Mouse (Mus musculus): ENCODE data around the gene Slco1a6. TPM values are rescaled to one million over a fixed set of nuclear protein-coding genes. Genes with fewer than 3 reads are reported as not detected.
A peak's percentile ranks its signal among the peaks of the same experiment; 100 is the strongest.
"Not testable (repeated sequence)": the region's sequence is repeated elsewhere in the genome, so short reads cannot be mapped to it uniquely, and the experiment has no call there.

The Slco1a6 gene
- under 1 TPM in 1 of 2 experiments, not detected in 1; 0.73 TPM for total RNA-seq (2021)
- long read RNA-seq, experiment 1, result 0 reads
- long read RNA-seq, experiment 2, result 0 reads

GRCm38 (mm10) chr6:142208421-142208820 is at the start of gene Slco1a6:
Gene Slco1a6, minus strand, starts transcription at chr6:142208521.
- intact Hi-C loops (cut with DNase I), result no loop called here
- no peak for DNase-seq

DNA sequence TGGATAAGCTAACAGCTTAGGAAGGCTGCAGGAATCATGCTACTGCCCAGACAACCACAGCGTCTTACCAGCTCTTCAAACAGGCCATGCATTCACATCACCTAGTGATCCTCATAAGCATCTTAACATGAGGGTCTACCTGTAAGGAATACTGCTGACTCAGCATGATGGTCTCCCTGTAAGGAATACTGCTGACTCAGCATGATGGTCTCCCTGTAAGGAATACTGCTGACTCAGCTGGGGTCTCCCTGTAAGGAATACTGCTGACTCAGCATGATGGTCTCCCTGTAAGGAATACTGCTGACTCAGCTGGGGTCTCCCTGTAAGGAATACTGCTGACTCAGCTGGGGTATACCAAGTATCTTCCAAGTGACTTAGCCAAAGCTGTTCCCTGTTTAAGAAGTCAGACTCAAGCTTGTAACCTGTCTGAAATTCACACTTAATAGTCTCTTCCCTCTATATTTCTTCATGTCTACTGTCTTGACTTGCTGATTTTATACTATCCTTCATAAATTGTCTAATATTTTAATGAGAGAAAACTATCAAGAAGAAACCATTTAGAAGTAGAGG is 42.5 kb upstream of the Slco1a6 start:
- intact Hi-C loops (cut with DNase I), result not testable (repeated sequence)

DNA sequence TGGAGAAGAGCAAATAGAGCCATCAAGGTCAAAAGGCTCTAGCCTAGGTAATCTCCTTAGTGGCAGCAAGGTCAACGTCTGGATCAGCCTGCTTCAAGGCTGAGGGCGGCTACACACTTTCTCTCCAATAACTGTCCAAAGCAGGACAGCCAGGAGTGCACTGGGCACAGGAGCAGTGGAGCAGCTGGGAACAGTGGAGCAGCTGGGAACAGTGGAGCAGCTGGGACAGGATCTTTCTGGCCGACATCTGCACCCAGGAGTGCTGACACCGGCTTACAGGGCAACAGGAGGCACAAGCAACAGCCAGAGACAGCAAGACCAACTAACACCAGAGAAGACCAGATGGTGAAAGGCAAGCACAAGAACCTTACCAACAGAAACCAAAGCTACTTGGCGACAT is 36.7 kb upstream of the Slco1a6 start:
- intact Hi-C loops (cut with DNase I), result no loop called here
- no peak for DNase-seq

More for the DNA sequence above, 42.5 kb upstream of the Slco1a6 start:
- not testable (repeated sequence) for DNase-seq

- DNase-seq, result no peak
- intact Hi-C loops (cut with DNase I), result no loop called here
These were observed 31.1 kb upstream of the Slco1a6 start for GRCm38 (mm10) chr6:142239468-142239867.

DNA sequence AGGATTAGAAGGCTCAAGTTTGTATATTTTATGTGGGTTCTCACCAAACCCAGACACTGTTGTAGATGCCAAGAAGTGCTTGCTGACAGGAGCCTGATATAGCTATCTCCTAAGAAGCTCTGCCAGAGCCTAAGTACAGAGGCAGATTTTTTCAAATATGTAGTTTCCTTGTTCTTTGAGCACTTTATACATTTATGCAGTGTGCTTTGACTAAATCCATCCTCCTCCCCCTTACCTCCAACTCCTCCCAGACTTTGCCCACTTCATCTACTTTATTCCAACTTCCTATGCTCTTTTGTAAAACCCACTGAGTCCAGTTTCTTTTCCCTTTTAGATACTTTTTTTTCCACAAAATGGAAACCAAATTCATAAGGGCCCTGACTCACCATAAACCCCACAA is 11.8 kb upstream of the Slco1a6 start:
- intact Hi-C loops (cut with DNase I), result no loop called here
- no peak for DNase-seq

- intact Hi-C loops (cut with DNase I), result no loop called here
- no peak for DNase-seq
These were observed 3.5 kb upstream of the Slco1a6 start for GRCm38 (mm10) chr6:142211821-142212220.

DNA sequence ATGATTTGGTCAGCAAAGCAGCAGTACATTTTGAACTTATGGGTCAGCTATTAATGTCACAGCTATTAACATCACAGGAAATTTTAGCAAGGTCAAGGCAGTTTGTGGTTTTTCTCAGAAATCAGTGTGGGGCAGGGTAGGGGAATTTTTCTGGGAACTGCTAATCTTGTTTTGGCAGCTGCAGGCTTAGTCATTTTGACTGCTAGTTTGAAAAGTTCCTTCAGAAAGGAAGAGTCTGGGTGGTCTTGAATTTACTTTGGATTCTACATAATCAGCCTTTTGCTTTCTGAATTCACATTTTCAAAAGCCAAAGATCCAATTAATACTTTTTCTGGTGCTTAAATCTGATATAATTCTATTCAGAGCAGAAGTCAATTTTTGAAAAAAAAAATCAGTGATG is 1.4 kb upstream of the Slco1a6 start:
- DNase-seq, result no peak
- intact Hi-C loops (cut with DNase I), result no loop called here

DNA sequence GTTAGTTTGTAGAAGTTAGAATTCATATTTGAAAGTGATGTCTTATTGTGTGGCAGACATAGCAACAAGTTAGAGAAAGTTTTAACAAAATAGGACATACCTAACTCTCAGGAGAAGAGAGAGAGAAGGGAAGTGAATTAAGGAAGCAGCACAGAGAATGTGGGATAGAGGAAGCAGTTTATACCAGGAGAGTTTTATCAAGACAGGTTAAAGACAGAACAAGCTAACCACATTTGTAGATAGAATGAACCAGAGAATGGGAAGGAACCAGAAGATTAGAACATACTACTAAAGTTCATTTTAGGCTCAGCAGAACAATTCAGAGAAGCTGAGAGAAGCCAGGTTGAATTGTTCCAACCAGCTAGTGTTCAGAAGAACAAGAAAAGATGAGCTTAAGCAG is 7.8 kb downstream of the Slco1a6 start:
- no peak for DNase-seq
- intact Hi-C loops (cut with DNase I), result no loop called here

DNA sequence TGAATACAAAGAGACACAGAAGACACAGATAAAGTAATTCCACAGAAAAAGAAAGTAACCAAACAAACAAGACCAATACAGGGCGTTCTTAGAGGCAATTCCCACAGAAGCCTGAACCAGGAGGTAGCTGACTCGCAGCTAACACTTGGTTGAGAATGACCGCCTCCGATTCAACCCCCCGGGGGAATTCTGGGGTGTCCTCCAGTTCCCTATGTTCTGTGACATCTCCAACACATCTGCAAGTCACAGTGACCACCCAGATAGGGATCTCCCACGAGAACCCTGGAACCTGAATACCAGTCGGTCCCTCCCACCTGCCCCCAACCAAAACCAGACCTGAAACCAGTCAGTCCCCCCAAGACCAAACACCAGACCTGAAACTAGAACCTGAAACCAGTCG is 14.1 kb downstream of the Slco1a6 start:
- DNase-seq, result no peak
- intact Hi-C loops (cut with DNase I), result no loop called here

- DNase-seq, result no peak
- intact Hi-C loops (cut with DNase I), result no loop called here
These were observed 16.4 kb downstream of the Slco1a6 start for GRCm38 (mm10) chr6:142191962-142192361.

GRCm38 (mm10) chr6:142187426-142187825 is 20.9 kb downstream of the Slco1a6 start:
- DNase-seq, result no peak
- intact Hi-C loops (cut with DNase I), result no loop called here

- DNase-seq, result no peak
- intact Hi-C loops (cut with DNase I), result no loop called here
These were observed 22.4 kb downstream of the Slco1a6 start for GRCm38 (mm10) chr6:142185868-142186415.

DNA sequence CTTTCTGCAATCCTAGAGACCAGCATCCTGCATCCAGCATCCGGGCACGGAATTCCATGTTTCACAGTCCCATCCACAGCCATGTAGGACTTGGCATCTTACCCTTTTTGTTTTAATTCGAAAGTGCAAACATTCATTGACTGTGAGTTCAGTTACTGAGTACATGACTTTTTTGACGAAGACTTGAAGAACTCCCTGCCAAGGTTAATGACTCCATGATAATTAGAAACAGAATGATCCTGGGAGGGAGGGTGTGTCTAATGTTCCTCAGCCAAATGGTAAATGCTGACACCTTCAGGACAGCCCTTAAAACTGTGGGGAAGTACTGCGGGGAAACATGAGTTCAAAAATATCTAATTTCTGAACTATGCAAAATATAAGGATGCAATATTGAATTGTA is 44.9 kb downstream of the Slco1a6 start:
- intact Hi-C loops (cut with DNase I), result no loop called here

DNA sequence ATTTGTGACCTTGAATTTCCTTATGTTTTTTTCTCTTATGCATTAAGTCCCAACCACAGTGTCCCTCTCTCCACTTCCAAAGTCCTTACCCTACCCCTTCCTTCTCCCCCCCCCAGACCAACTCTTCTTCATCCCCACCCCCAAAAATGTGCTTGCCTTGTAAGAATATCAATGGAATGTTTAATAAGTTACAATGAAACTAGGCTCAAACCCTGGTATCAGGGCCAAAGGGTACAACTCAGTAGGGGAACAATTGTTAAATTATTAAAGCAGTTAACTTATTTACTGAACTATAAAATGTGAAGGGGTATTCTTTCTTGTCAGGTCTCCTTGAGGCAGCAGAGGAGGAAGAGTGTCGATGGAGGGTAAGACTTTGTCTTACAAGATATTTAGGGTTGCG is 47.1 kb downstream of the Slco1a6 start:
- DNase-seq, result no peak
- intact Hi-C loops (cut with DNase I), result no loop called here

More for the DNA sequence above, 44.9 kb downstream of the Slco1a6 start:
- no peak for DNase-seq

- intact Hi-C loops (cut with DNase I), result not testable (repeated sequence)
- DNase-seq, result peak; percentile 3 to 4
These were observed 54.2 kb downstream of the Slco1a6 start for GRCm38 (mm10) chr6:142154081-142154480.

GRCm38 (mm10) chr6:142148371-142148770 is 60.0 kb downstream of the Slco1a6 start:
- intact Hi-C loops (cut with DNase I), result no loop called here
- DNase-seq, result no peak

DNA sequence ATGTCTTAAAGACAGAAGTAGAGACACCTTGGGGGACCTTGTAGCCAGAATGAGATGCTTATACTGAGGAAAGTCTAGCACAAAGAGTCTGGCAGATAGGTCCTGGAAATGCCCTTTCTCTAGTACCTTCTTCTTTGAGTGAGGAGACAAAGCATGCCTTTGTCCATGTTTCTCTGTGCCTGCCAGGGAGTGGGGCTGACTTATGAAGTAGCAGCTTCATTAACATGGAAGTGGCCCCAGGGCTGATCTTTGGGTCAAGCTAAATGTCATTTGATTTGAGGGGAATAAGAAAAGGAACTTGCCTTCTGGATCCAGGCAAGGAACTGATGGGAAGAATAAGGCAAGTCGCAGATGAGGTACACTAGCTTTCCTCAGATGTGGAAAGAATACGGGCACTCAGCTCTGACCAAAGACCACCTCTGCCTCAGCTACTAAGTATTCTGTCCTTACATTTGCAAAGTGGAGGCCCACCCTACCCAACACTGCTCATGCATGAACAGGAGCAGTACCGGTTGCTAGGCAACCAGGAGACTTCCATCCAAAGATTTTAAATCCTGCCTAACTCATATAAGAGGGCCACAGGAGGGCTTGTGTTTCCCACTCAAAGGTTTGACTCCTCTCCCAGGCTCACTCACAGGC is 96.5 kb downstream of the Slco1a6 start:
- DNase-seq, result no peak
- intact Hi-C loops (cut with DNase I), result no loop called here

DNA sequence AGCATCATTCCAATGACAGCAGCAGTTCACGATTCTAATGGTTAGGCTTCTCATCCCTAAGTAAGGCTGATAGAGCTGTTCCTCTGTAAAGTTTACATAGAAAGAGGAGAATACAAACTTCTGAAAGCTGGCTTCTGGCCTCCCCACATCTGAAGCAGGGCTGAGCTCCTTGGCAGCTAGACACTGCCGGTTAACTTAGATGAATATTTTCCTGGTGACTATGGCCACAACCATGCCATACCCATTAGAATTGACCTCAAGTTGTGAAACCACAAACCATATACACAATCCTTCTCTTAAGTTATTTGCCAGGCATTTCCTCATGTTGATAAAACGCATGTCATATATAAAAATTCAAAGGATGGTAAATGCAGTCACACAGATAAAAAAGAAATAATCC is 117.2 kb downstream of the Slco1a6 start:
- no peak for DNase-seq
- intact Hi-C loops (cut with DNase I), result no loop called here

- not testable (repeated sequence) for DNase-seq
These were observed 150.0 kb downstream of the Slco1a6 start for GRCm38 (mm10) chr6:142058281-142058680.

DNA sequence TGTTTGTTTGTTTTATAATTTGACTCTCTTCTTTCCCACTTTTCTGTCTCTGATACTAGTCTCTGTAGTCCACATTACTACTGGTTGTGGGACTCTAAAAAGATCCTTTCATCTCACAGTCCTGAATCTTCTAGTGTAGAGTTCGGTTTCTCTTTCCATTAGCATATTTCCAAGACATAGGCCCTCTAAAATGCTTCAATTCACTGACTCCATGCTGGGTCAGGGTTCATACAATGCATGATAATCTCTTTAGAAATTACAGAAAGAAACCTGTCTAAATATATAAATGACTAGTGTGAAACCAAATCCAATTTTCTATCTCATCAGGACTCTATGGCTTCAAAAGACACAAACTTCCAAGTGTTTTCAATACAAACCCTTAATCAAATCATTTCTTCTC is 160.6 kb downstream of the Slco1a6 start:
- DNase-seq, result no peak
- intact Hi-C loops (cut with DNase I), result no loop called here

More at GRCm38 (mm10) chr6:142058281-142058680, 150.0 kb downstream of the Slco1a6 start:
- intact Hi-C loops (cut with DNase I), result not testable (repeated sequence)

- DNase-seq, result no peak
- intact Hi-C loops (cut with DNase I), result no loop called here
These were observed 162.6 kb downstream of the Slco1a6 start for GRCm38 (mm10) chr6:142045746-142046145.

GRCm38 (mm10) chr6:142041896-142042295 is 166.4 kb downstream of the Slco1a6 start:
- no peak for DNase-seq
- intact Hi-C loops (cut with DNase I), result no loop called here
